Mouse (Mus musculus) central nervous system, embryonic 11.5 days (tissue): ENCODE data around the gene Crcp. TPM values are rescaled to one million over a fixed set of nuclear protein-coding genes. Genes with fewer than 3 reads are reported as not detected.

Source experiments
- polyA plus RNA-seq: library from polyadenylated mRNA; depleted of rRNA; stranded (reverse); fragments of >200 nt; gene quantifications from 2 replicates; pipeline ENCODE4 v1.2.3, GENCODE M21; 2012; rRNA removed

Gene Crcp
- 46.3 and 53.2 TPM in 2 replicates for polyA plus RNA-seq

DNA sequence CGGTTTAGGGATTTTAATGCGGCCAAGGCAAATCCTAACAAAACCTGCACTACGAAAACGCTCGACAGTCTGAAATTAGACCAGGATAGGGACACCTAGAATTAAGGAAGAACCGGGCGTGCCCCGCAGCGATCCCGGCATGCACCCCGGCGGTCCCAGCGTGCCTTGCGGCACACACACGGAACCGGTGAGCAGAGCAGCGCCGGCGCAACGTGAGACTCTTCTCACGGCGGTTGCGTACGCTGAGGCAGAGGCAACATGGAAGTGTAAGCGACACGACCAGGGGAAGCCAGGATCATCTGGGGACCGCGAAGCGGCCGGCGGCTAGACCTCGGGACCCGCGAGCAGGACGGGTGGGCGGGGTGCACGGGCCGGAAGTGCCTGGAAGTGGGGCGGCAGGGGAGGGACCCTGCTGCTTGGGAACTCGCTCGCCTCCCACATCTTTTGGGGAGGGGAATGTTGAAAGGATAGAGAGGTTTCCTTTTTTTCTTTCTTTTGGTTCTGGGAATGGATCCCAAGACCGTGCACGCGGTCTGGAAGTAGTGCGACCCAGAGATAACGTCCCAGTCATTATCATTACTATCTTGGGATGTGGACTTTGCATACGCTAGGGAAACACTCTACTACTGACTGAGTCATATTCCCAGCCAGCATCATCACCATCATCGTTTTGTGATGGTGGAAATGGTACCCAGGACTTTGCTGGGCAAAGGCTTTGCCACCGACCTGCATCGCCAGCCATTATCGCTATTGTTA lies at the start of gene Crcp, which contains the start of gene Asl:
Gene Crcp (plus strand): TSS at position 149 of the 756 bp plus-strand sequence.
Gene Asl (minus strand): TSS at position 106 of the 756 bp plus-strand sequence.

DNA sequence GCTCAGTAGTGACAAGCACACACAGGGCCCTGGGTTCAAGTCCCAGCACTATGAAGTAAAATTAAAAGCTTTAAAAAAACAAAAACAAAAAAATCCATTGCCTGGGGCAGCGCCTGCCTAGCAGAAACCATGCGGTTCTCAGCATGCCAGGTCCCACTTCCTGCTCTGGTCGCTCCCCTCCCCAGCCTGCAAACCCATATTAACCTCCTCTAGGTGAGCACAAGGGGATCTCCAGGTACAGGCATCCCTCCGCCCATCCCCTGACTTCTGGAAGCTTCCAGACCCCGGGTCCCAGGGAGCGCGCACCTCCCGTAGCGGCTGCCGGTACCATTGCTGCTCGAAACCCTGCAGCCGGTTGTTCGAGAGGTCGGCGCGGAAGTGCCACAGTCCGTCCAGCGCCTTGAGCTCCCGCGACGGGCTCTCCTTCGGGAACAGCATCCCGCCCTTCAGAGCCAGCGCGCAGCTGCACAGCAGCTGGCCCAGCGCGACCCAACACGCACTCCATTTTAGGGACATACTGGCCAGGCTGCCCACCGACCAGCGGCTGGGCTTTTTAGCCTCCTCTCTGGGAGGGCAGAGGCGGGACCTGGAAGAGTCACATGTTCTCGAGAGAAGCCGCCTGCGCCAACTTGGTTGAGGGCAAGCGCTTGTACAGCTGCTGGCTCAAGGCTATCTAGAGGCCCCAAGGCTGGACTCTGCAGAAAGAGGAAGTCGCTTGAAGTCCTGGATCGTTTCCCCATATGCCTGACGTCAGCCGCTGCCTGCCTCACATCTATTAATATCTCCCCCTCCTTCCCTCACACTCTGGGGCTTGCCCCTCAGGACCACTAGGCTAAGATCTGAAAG lies 26.6 kb upstream of the Crcp start, which contains the start of gene Gusb:
Gene Gusb (minus strand): TSS at position 749 of the 846 bp plus-strand sequence.

DNA sequence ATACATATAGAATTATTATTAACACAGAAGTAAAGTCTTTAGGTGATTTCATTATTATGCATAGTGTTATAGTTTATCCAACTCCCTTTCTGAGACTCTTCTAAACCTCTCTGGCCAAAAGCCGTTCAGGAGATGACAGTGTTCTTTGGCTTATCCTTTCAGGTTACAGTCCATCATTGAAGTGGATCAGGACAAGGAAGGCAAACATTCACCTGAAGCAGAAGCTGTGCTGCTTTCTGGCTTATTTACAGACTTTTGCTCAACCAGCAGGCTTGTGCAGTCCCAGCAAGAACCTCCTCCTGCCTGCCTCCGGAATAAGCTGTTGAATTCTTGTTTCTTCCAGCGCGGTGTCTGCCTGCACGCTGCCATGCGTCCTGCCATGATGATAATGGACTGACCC lies 43.9 kb downstream of the Crcp start, which contains the start of gene Tpst1:
Gene Tpst1 (plus strand): TSS at position 301 of the 400 bp plus-strand sequence.

Other genes starting within 250 kb of the Crcp start
- gene Psph, start 241.8 kb upstream of the Crcp start, polyA plus RNA-seq, result 17.9 and 22.6 TPM in 2 replicates
- gene Sumf2, start 182.3 kb upstream of the Crcp start, polyA plus RNA-seq, result 36.9 and 41.2 TPM in 2 replicates
- gene Chchd2, start 141.8 kb upstream of the Crcp start, polyA plus RNA-seq, result 620 and 774 TPM in 2 replicates
- 5.5 and 9.3 TPM in 2 replicates for gene Zbed5, start 133.6 kb upstream of the Crcp start, polyA plus RNA-seq
- gene Phkg1, start 130.7 kb upstream of the Crcp start, polyA plus RNA-seq, result 0.10 and 0.15 TPM in 2 replicates
- 3.0 and 4.3 TPM in 2 replicates for gene Nupr1l, start 120.8 kb upstream of the Crcp start, polyA plus RNA-seq
- 21.3 and 36.1 TPM in 2 replicates for gene Vkorc1l1, start 87.3 kb upstream of the Crcp start, polyA plus RNA-seq
- 18.3 and 26.6 TPM in 2 replicates for gene Gusb, start 26.2 kb upstream of the Crcp start, polyA plus RNA-seq
- gene Asl, start within 50 bp of the Crcp start, polyA plus RNA-seq, result 17.5 and 20.5 TPM in 2 replicates
- gene Tpst1, start 44.0 kb downstream of the Crcp start, polyA plus RNA-seq, result 25.8 and 37.6 TPM in 2 replicates
- 3.8 and 4.8 TPM in 2 replicates for gene Kctd7, start 115.6 kb downstream of the Crcp start, polyA plus RNA-seq
- gene Rabgef1, start 142.5 kb downstream of the Crcp start, polyA plus RNA-seq, result 21.5 and 22.6 TPM in 2 replicates
- 24.5 and 32.1 TPM in 2 replicates for gene Tmem248, start 187.8 kb downstream of the Crcp start, polyA plus RNA-seq
- 62.1 and 81.8 TPM in 2 replicates for gene Sbds, start 226.2 kb downstream of the Crcp start, polyA plus RNA-seq
- 19.6 and 22.9 TPM in 2 replicates for gene Tyw1, start 226.3 kb downstream of the Crcp start, polyA plus RNA-seq